Mouse (Mus musculus) MEL (cell line): ENCODE data around the gene Clcn6. TPM values are rescaled to one million over a fixed set of nuclear protein-coding genes. Genes with fewer than 3 reads are reported as not detected.

Experiments used
- DNase-seq: peaks from one replicate; pipeline ENCODE4 v3.0.0; 2011; ENCODE audit warnings: low read depth, low spot score
- H3K27ac ChIP-seq: 2 replicates; pipeline ENCODE4 v1.5.1; 2012; ENCODE audit warnings: low read depth, mild to moderate bottlenecking, control low read depth, low read length, moderate library complexity; ENCODE audit not compliant: control insufficient read depth
- H3K27me3 ChIP-seq, 2 experiments: fragments of 150-350 bp in 1 of 2; sonication (generic) in 1 of 2; 2 replicates each; pipeline ENCODE4 v1.6.1; 2012; ENCODE audit warnings: low read length in 2 of 2, mild to moderate bottlenecking in 2 of 2, improper control_type of control experiment in 1 of 2, moderate library complexity in 1 of 2; ENCODE audit not compliant: insufficient read depth in 2 of 2, control insufficient read depth in 1 of 2
- H3K36me3 ChIP-seq, 2 experiments: 2 replicates each; pipeline ENCODE4 v1.6.1; 2012 to 2014; ENCODE audit warnings: low read length in 2 of 2, improper control_type of control experiment in 1 of 2, inconsistent platforms in 1 of 2, mild to moderate bottlenecking in 1 of 2; ENCODE audit not compliant: insufficient read depth in 2 of 2, control insufficient read depth in 1 of 2
- H3K4me1 ChIP-seq, 2 experiments: fragments of 150-350 bp in 1 of 2; sonication (generic) in 1 of 2; 2 replicates each; pipeline ENCODE4 v1.6.1; 2012; ENCODE audit warnings: low read length in 2 of 2, improper control_type of control experiment in 1 of 2, mild to moderate bottlenecking in 1 of 2; ENCODE audit not compliant: insufficient read depth in 2 of 2, control insufficient read depth in 1 of 2
- H3K4me3 ChIP-seq, 2 experiments: fragments of 150-350 bp in 1 of 2; sonication (generic) in 1 of 2; 2 replicates each; pipeline ENCODE4 v1.5.1; 2012; ENCODE audit warnings: low read depth in 2 of 2, low read length in 2 of 2, mild to moderate bottlenecking in 2 of 2, moderate library complexity in 2 of 2, control low read depth in 1 of 2, improper control_type of control experiment in 1 of 2; ENCODE audit not compliant: control insufficient read depth in 1 of 2, insufficient read depth in 1 of 2
- H3K79me2 ChIP-seq: 2 replicates; pipeline ENCODE4 v1.6.1; 2012; ENCODE audit warnings: mild to moderate bottlenecking, low read length, moderate library complexity; ENCODE audit not compliant: control insufficient read depth, poor library complexity, insufficient read depth
- H3K9ac ChIP-seq: 2 replicates; pipeline ENCODE4 v1.6.1; 2012; ENCODE audit warnings: low read depth, mild to moderate bottlenecking, control low read depth, low read length, moderate library complexity; ENCODE audit not compliant: control insufficient read depth, poor library complexity, severe bottlenecking
- H3K9me3 ChIP-seq: fragments of 150-350 bp; sonication (generic); replicated peaks from 2 replicates; pipeline ENCODE4 v1.6.1; 2012; ENCODE audit warnings: mild to moderate bottlenecking, low read length, improper control_type of control experiment, moderate library complexity; ENCODE audit not compliant: insufficient read depth
- CHD1 ChIP-seq: IDR thresholded peaks from 2 replicates; pipeline ENCODE4 v1.6.1; 2012; ENCODE audit warnings: low read depth, mild to moderate bottlenecking, inconsistent platforms, low read length, improper control_type of control experiment
- ELF1 ChIP-seq: IDR thresholded peaks from 2 replicates; pipeline ENCODE4 v1.6.1; 2014; ENCODE audit warnings: low read depth, mild to moderate bottlenecking, inconsistent platforms, low read length, improper control_type of control experiment, moderate library complexity
- EP300 ChIP-seq, 2 experiments: IDR thresholded peaks; 2 replicates each; pipeline ENCODE4 v1.6.1; 2011; ENCODE audit warnings: improper control_type of control experiment in 2 of 2, low read length in 2 of 2, low read depth in 1 of 2, mild to moderate bottlenecking in 1 of 2
- GATA1 ChIP-seq: IDR thresholded peaks from 2 replicates; pipeline ENCODE4 v1.6.1; 2011; ENCODE audit warnings: low read depth, low read length, improper control_type of control experiment
- KAT2A ChIP-seq: conservative IDR thresholded peaks from 2 replicates; pipeline ENCODE4 v1.6.1; 2012; ENCODE audit warnings: low read depth, low read length, improper control_type of control experiment, inconsistent platforms
- MYB ChIP-seq: IDR thresholded peaks from 2 replicates; pipeline ENCODE4 v1.6.1; 2011; ENCODE audit warnings: mild to moderate bottlenecking, low read depth, low read length, improper control_type of control experiment
- POLR2A ChIP-seq, 2 experiments: IDR thresholded peaks; 2 replicates each; pipeline ENCODE4 v1.6.1; 2011 to 2012; ENCODE audit warnings: low read length in 2 of 2, mild to moderate bottlenecking in 2 of 2, control low read depth in 1 of 2, improper control_type of control experiment in 1 of 2, low read depth in 1 of 2, moderate library complexity in 1 of 2; ENCODE audit not compliant: control insufficient read depth in 1 of 2, insufficient read depth in 1 of 2, poor library complexity in 1 of 2
- POLR2AphosphoS2 ChIP-seq: IDR thresholded peaks from 2 replicates; pipeline ENCODE4 v1.6.1; 2011; ENCODE audit warnings: low read length, improper control_type of control experiment
- SIN3A ChIP-seq: IDR thresholded peaks from 2 replicates; pipeline ENCODE4 v1.6.1; 2012; ENCODE audit warnings: low read length, improper control_type of control experiment, inconsistent platforms
- SMC3 ChIP-seq: IDR thresholded peaks from 2 replicates; pipeline ENCODE4 v1.6.1; 2011; ENCODE audit warnings: low read depth, low read length, improper control_type of control experiment
- TBP ChIP-seq: IDR thresholded peaks from 2 replicates; pipeline ENCODE4 v1.8.0; 2011; ENCODE audit warnings: low read depth, low read length, improper control_type of control experiment
- USF1 ChIP-seq: IDR thresholded peaks from 2 replicates; pipeline ENCODE4 v1.6.1; 2014; ENCODE audit warnings: low read depth, mild to moderate bottlenecking, inconsistent platforms, low read length, improper control_type of control experiment, moderate library complexity
- ZKSCAN1 ChIP-seq: IDR thresholded peaks from 2 replicates; pipeline ENCODE4 v1.6.1; 2012; ENCODE audit warnings: low read depth, mild to moderate bottlenecking, inconsistent platforms, low read length, improper control_type of control experiment, moderate library complexity
- polyA plus RNA-seq, 2 experiments: library from polyadenylated mRNA; stranded (reverse) in 1 of 2; unstranded in 1 of 2; fragments of >175 nt in 1 of 2; fragments of >200 nt in 1 of 2; gene quantifications; 2 replicates each; pipeline versions ENCODE4 v1.2.1 to v1.2.4; 2012; ENCODE audit warnings: low replicate concordance in 2 of 2, low read depth in 1 of 2; ENCODE audit not compliant: insufficient read length in 2 of 2, insufficient read depth in 1 of 2, missing spikeins in 1 of 2
- total RNA-seq: library from RNA; depleted of rRNA; stranded (reverse); fragments of 300-350 nt; gene quantifications from 2 replicates; pipeline ENCODE4 v1.2.3, GENCODE M21; 2012

The Clcn6 gene
- total and polyA plus RNA-seq, 3 experiments: 5.8 to 17.5 TPM; not detected in 1

DNA sequence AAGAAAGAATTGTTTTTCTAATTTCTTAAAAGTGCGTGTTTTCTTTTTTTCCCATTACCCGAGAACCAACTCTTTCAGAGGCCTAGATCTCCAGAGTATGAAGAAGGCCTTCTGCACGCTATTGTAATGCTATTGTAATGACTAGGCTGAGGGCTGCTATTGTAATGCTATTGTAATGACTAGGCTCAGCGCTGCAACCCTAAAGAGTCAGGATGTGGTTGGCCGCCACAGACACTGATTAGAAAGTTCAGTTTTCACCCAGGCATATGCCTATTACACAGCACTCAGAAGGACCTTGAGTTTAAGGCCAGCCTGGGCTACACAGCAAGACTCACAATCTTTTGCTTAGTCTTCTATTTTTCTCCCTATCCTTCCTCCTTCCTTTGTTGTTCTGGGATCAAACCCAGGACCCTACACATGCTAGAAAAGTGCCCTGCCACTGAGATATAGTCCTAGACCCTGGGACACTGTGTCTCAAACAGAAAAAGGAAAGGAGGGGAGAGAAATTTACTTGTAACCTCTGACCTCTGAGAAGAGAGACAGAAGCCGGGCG, 4.7 kb downstream of the Clcn6 start:
- H3K9me3 ChIP-seq: no peaks in the 10 kb centered on the region
- H3K4me3 ChIP-seq: no peak overlapping the region
- TF ChIP-seq TBP (no peak), EP300 (IDR thresholded peaks at IDR 0.05; ENCODE audit: low read depth in 1 of 2, low read length in 2 of 2) (peak in 1 of 2 experiments; percentile 15; a peak in 1 of 4 replicates)
- peak overlapping the region; percentile 68 for H3K27ac ChIP-seq
- DNase-seq: peak; percentile 54
- no peaks in the 10 kb centered on the region for H3K27me3 ChIP-seq
- H3K79me2 ChIP-seq: peaks cover 2% of the 10 kb centered on the region; the same call in 1 of the 2 replicates
- peaks cover 0 to 5% of the 10 kb centered on the region in 2 experiments; a peak in 3 of 4 replicates for H3K36me3 ChIP-seq
- H3K9ac ChIP-seq: no peak overlapping the region
- H3K4me1 ChIP-seq: peaks cover 4 to 5% of the 10 kb centered on the region in 2 experiments; a peak in 3 of 4 replicates

DNA sequence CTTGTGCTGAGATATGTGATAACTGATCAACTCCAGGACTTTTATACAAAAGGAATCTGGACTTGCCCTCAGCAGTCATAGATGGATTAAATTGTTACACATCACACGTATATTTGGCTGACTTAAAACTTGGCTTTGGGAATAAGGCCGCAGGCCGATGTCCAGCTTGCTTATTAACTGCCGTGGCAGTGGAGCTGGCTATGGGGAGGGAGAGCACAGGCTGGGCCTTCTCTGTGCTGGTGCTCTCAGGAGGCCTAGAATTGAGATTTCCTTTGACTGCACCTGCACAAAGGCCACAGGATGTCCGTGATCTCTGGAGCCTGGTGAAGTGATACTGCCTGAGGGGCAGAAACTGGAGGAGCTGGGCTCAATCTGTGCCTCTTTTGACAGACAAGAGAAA, 8.1 kb downstream of the Clcn6 start:
- Histone ChIP-seq H3K79me2 (no peaks in the 10 kb centered on the region), H3K4me3 (no peak overlapping the region), H3K9me3 (no peaks in the 10 kb centered on the region), H3K27ac (no peak overlapping the region), H3K27me3 (no peaks in the 10 kb centered on the region), H3K36me3 (peaks cover 0 to 2% of the 10 kb centered on the region in 2 experiments; a peak in 3 of 4 replicates), H3K4me1 (peaks cover 0 to 4% of the 10 kb centered on the region in 2 experiments; a peak in 1 of 4 replicates), H3K9ac (no peak overlapping the region)
- no peak for DNase-seq
- TF ChIP-seq KAT2A: no peak
- TF ChIP-seq EP300 (IDR thresholded peaks at IDR 0.05; ENCODE audit: low read depth in 1 of 2, low read length in 2 of 2): no peak
- TF ChIP-seq ZKSCAN1: no peak
- TF ChIP-seq ELF1: no peak
- no peak for TF ChIP-seq SIN3A
- no peak for TF ChIP-seq POLR2AphosphoS2
- no peak for TF ChIP-seq USF1
- no peak for TF ChIP-seq MYB
- TF ChIP-seq SMC3: no peak
- TF ChIP-seq TBP: no peak
- no peak for TF ChIP-seq CHD1
- TF ChIP-seq GATA1: no peak

DNA sequence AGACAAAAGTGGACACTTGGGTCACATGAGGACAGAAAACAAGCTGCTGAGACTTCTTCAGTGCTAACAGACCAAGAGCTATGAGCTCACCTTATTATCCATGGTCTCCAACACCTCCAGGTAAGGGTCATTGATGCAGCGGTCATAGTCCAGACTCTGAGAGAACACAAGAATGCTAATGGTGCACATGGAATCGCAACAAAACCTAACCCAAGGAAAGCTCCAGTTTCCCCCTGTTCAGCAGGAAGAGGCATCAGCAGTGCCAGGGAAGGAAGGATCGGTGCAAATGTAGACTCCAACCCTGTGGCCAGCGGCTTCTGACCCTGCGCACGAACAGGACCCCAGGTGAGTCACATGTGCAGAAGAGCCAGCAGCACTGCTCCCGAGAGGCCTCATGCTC, 9.3 kb downstream of the Clcn6 start:
- H3K36me3 ChIP-seq: peaks cover 0 to 2% of the 10 kb centered on the region in 2 experiments; a peak in 3 of 4 replicates
- peaks cover 0 to 4% of the 10 kb centered on the region in 2 experiments; a peak in 1 of 4 replicates for H3K4me1 ChIP-seq
- H3K27me3 ChIP-seq: no peaks in the 10 kb centered on the region
- DNase-seq: no peak
- no peak overlapping the region for H3K27ac ChIP-seq
- no peaks in the 10 kb centered on the region for H3K79me2 ChIP-seq
- no peak for TF ChIP-seq CHD1
- no peak for TF ChIP-seq POLR2A (IDR thresholded peaks at IDR 0.05; ENCODE audit: control insufficient read depth in 1 of 2, insufficient read depth in 1 of 2, low read depth in 1 of 2, low read length in 2 of 2, poor library complexity in 1 of 2)
- TF ChIP-seq EP300 (IDR thresholded peaks at IDR 0.05; ENCODE audit: low read depth in 1 of 2, low read length in 2 of 2): no peak
- H3K4me3 ChIP-seq: no peak overlapping the region
- H3K9ac ChIP-seq: no peak overlapping the region
- H3K9me3 ChIP-seq: no peaks in the 10 kb centered on the region
